Mouse (Mus musculus) lung, adult 10 weeks (tissue): ENCODE results near the gene Zfp207. TPM values are rescaled to one million over a fixed set of nuclear protein-coding genes. Genes with fewer than 3 reads are reported as not detected.

Source experiments
- polyA plus RNA-seq: library from polyadenylated mRNA; stranded (reverse); fragments of 350-450 nt; fragmentation: Illumina TruSeq; extraction: RNeasy Lipid Tissue Mini Kit (QIAGEN cat#74804); gene quantifications from one replicate; pipeline ENCODE4 v1.2.3, GENCODE M21; 2014; ENCODE audit warnings: low read depth, low replicate concordance; ENCODE audit not compliant: insufficient read depth

The Zfp207 gene
- polyA plus RNA-seq, result 68.4 TPM

DNA sequence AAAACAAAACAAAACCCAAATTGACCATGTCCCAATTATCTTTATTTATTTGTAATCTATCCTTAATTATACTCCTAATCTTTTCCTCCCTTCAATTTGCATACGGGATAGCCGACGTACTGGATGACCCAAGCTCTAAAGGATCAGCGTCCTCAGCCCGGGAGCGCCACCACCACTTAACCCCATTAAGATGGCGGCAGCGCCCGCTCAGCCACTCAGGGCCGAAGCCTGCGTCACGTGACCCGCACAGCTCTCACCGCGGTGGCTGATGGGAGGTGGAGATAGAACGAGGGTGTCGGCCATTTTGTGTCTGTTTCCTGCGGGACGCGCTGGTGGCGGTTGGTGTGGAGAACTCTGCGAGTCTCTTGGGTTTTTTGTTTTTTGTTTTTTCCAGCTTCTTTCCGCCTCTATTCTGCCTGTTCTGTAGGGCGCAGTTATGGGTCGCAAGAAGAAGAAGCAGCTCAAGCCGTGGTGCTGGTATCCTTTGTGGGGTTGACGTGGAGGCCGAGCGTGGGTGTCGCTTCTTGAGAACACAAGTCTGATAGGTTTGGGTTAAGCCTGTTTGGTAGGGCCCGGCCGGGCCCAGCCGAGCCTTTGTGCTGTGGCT lies at the start of gene Zfp207:
TSS of gene Zfp207 (plus strand) at position 261 of the 607 bp plus-strand sequence.

DNA sequence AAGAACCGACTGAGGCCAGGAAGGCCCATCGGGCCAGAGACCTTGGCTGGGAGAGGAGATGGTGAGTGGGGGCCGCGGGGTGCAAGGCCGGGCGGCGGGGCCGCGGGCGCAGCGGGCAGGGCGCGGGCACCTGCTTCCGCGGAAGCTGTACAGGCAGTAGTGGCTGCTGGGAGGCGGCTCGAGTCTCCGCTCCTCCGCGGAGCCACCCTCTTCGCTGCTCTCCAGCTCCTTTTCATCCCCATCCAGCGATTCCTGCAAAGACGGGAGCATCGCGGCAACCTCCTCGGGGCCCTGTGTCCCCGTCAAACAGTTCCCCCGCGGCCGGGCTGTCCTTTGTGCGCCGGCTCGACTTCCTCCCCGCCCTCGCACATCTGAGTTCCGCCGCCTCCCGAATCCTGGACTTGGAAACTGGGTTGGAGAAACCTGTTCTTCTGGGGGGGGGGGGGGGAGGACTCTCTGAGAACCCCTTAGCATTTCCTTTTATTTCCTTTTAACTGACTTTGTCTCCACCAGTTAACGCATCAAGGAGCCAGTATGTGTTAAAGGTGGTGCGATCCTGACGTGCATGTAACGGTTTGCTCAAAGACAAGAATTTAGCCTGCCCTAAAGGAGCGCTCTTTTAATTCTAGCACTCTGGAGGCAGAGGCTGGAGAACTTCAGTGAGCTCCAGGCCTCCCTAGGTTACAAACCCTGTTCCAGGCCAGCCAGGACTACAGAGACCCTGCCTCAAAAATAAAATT lies 5.2 kb upstream of the Zfp207 start, which contains the start of gene 5730455P16Rik:
TSS of gene 5730455P16Rik (minus strand) at position 323 of the 740 bp plus-strand sequence.

DNA sequence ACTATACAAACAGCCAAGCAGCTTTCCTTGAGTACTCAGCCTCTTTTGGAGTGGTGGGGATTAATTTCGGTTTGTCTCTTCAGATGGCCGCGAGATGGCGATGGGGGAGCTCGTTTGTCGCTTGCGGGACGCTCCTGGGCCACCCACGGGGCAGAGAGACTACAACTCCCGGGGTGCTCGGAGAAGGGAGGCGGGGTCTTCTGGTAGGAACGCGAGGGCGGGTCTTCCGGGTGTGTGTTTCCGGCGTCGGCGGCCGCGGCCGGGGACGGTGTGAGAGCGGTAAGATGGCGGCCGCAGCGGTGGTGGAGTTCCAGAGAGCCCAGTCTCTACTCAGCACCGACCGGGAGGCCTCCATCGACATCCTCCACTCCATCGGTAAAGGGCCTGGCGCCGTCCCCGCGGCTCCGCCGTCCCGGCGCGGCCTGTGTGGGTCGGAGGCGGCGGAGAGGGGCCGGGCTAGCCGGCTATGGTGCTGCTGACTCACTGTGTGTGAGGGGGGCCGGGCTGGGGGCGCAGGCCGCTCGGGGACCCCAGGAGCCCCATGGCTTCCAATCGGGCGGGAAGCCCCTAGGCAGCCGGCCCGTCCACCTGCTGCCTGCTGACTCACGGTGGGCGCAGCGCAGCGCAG lies 45.4 kb downstream of the Zfp207 start, which contains the start of gene Psmd11:
TSS of gene Psmd11 (plus strand) at position 235 of the 628 bp plus-strand sequence.

Other genes starting within 250 kb of the Zfp207 start
- gene Tefm, start 241.1 kb upstream of the Zfp207 start, polyA plus RNA-seq, result 10.1 TPM
- 3.1 TPM for gene Adap2, start 229.2 kb upstream of the Zfp207 start, polyA plus RNA-seq
- 8.9 TPM for gene Rnf135, start 199.4 kb upstream of the Zfp207 start, polyA plus RNA-seq
- gene Rhot1, start 174.3 kb upstream of the Zfp207 start, polyA plus RNA-seq, result 24.8 TPM
- gene Rhbdl3, start 82.4 kb upstream of the Zfp207 start, polyA plus RNA-seq, result 1.9 TPM
- gene 5730455P16Rik, start 5.2 kb upstream of the Zfp207 start, polyA plus RNA-seq, result 4.3 TPM
- gene Psmd11, start 45.3 kb downstream of the Zfp207 start, polyA plus RNA-seq, result 35.0 TPM
- 0.19 TPM for gene Cdk5r1, start 93.7 kb downstream of the Zfp207 start, polyA plus RNA-seq